Comparison of ENCODE assay signal across 15 mouse cellular contexts in genomic region chr10:108061813-108062435, GRCm38 (mm10).
DNase-seq lines count a peak whose midpoint lies in the region; ATAC-seq and TF ChIP-seq lines count a peak whose summit lies in the region.
"Had no signal": no experiment of that assay in that cellular context is flagged by ENCODE, and none has a peak within 500 bp of the region (broad histone marks: within the 10 kb centered on the region; RNA-seq: fewer than 3 reads in every experiment).

No protein-coding gene starts in this region.

- ATAC-seq in hindbrain, embryonic 11.5 days (ENCODE audit: low FRiP score), result 0 out of 2 replicates have a peak, but pooled peaks have one; percentile 49
- peak; percentile 66 for ATAC-seq in forebrain, embryonic 13.5 days
- ATAC-seq in midbrain, postnatal 0 days (ENCODE audit: low FRiP score), result peak; percentile 41; the same call in 1 of the 2 replicates
- ATAC-seq: liver, postnatal 0 days had no signal

- no peak overlapping the region for H3K4me2 ChIP-seq in hindbrain, embryonic 11.5 days (replicated peaks; ENCODE audit: low read depth, low read length)
- no peak overlapping the region for H3K4me2 ChIP-seq in forebrain, embryonic 13.5 days
- H3K4me2 ChIP-seq in midbrain, postnatal 0 days (ENCODE audit: low read depth, low read length, poor library complexity, severe bottlenecking), result no peak overlapping the region

- H3K27ac ChIP-seq in hindbrain, embryonic 11.5 days (ENCODE audit: low read depth, low read length), result no peak overlapping the region
- H3K27ac ChIP-seq in hindbrain, embryonic 10.5 days, result no peak overlapping the region
- no peak overlapping the region for H3K27ac ChIP-seq in forebrain, embryonic 13.5 days
- H3K27ac ChIP-seq in midbrain, postnatal 0 days (ENCODE audit: low read depth, low read length), result no peak overlapping the region
- H3K27ac ChIP-seq: layer of hippocampus, adult 2 months had no signal

- no peaks in the 10 kb centered on the region for H3K27me3 ChIP-seq in hindbrain, embryonic 11.5 days (ENCODE audit: control insufficient read depth, insufficient read depth, low read length)
- H3K27me3 ChIP-seq in hindbrain, embryonic 10.5 days (ENCODE audit: insufficient read depth, poor library complexity, severe bottlenecking), result no peaks in the 10 kb centered on the region
- H3K27me3 ChIP-seq in forebrain, embryonic 13.5 days, result no peaks in the 10 kb centered on the region
- no peaks in the 10 kb centered on the region for H3K27me3 ChIP-seq in midbrain, postnatal 0 days (ENCODE audit: insufficient read depth, low read length)

- H3K4me1 ChIP-seq in hindbrain, embryonic 11.5 days (replicated peaks; ENCODE audit: control insufficient read depth, insufficient read depth, low read length), result no peaks in the 10 kb centered on the region
- H3K4me1 ChIP-seq in hindbrain, embryonic 10.5 days (replicated peaks), result 0 out of 2 replicates have a peak, but pooled peaks cover 6% of the 10 kb centered on the region
- no peaks in the 10 kb centered on the region for H3K4me1 ChIP-seq in forebrain, embryonic 13.5 days
- no peaks in the 10 kb centered on the region for H3K4me1 ChIP-seq in midbrain, postnatal 0 days (ENCODE audit: insufficient read depth, low read length)

- no peaks in the 10 kb centered on the region for H3K36me3 ChIP-seq in hindbrain, embryonic 11.5 days (ENCODE audit: control insufficient read depth, insufficient read depth, low read length)
- H3K36me3 ChIP-seq in hindbrain, embryonic 10.5 days, result no peaks in the 10 kb centered on the region
- no peaks in the 10 kb centered on the region for H3K36me3 ChIP-seq in forebrain, embryonic 13.5 days (ENCODE audit: poor library complexity, severe bottlenecking)
- H3K36me3 ChIP-seq in midbrain, postnatal 0 days (ENCODE audit: insufficient read depth, low read length), result no peaks in the 10 kb centered on the region

- no peak overlapping the region for H3K9ac ChIP-seq in hindbrain, embryonic 11.5 days (ENCODE audit: low read depth, low read length)
- no peak overlapping the region for H3K9ac ChIP-seq in forebrain, embryonic 13.5 days
- H3K9ac ChIP-seq in midbrain, postnatal 0 days (replicated peaks; ENCODE audit: low read length, poor library complexity, severe bottlenecking), result no peak overlapping the region
- H3K9ac ChIP-seq: liver, postnatal 0 days had no signal

- no peak for DNase-seq in hindbrain, embryonic 11.5 days (ENCODE audit: low spot score)
- DNase-seq in hindbrain, embryonic 10.5 days (ENCODE audit: low spot score), result no peak
- DNase-seq in cerebellum, postnatal 10 days, result peak; percentile 60 to 65
- DNase-seq in midbrain, postnatal 0 days (ENCODE audit: low spot score), result peak; percentile 65
- DNase-seq in adrenal gland, adult 18-20 months (ENCODE audit: low spot score in 2 of 2), result no peak
- DNase-seq in right cerebral cortex, postnatal 36 days (ENCODE audit: low spot score in 2 of 2), result no peak
- DNase-seq: adrenal gland, postnatal 10 days; heart, adult 11 months; heart, postnatal 36 days; kidney, adult 9 months; liver, postnatal 0 days; spleen, adult 18-20 months had no signal

- WGBS in hindbrain, embryonic 11.5 days, result 61% methylated on average over 7 of the region's 7 CpGs
- WGBS in hindbrain, embryonic 10.5 days, result 64% methylated on average over 7 of the region's 7 CpGs
- 59% methylated on average over 7 of the region's 7 CpGs for WGBS in forebrain, embryonic 13.5 days
- WGBS in midbrain, postnatal 0 days, result 52% methylated on average over 7 of the region's 7 CpGs

- no peak overlapping the region for H3K4me3 ChIP-seq in hindbrain, embryonic 11.5 days (ENCODE audit: low read depth, low read length)
- H3K4me3 ChIP-seq in hindbrain, embryonic 10.5 days, result no peak overlapping the region
- no peak overlapping the region for H3K4me3 ChIP-seq in forebrain, embryonic 13.5 days
- H3K4me3 ChIP-seq in midbrain, postnatal 0 days (ENCODE audit: low read depth, low read length), result no peak overlapping the region
- H3K4me3 ChIP-seq: erythroblast, embryonic 14.5 days; layer of hippocampus, adult 2 months had no signal

- H3K9me3 ChIP-seq in hindbrain, embryonic 11.5 days (ENCODE audit: control insufficient read depth, low read length), result no peaks in the 10 kb centered on the region
- H3K9me3 ChIP-seq in hindbrain, embryonic 10.5 days, result no peaks in the 10 kb centered on the region
- no peaks in the 10 kb centered on the region for H3K9me3 ChIP-seq in forebrain, embryonic 13.5 days (replicated peaks)
- H3K9me3 ChIP-seq in midbrain, postnatal 0 days (ENCODE audit: low read length), result no peaks in the 10 kb centered on the region

- no peak for TF ChIP-seq CTCF in midbrain, postnatal 0 days (IDR thresholded peaks at IDR 0.05)

Comparison
In these comparisons a context has a peak if more than half of its experiments do, and no peak if none do; other contexts are left out.
1. DNase-seq: peak in cerebellum, postnatal 10 days (2 of 2) and midbrain, postnatal 0 days (single experiment); none in hindbrain, embryonic 11.5 days (single experiment), hindbrain, embryonic 10.5 days (single experiment), adrenal gland, adult 18-20 months (0 of 2) and right cerebral cortex, postnatal 36 days (0 of 2).
2. Peak in every context shown above with its lines, with median percentiles within 50 percentile points of each other: ATAC-seq.